Mouse (Mus musculus): Measurements from ENCODE around the gene Bola3. TPM values are rescaled to one million over a fixed set of nuclear protein-coding genes. Genes with fewer than 3 reads are reported as not detected.
"Not testable (repeated sequence)": the region's sequence is repeated elsewhere in the genome, so short reads cannot be mapped to it uniquely, and the experiment has no call there.

Gene Bola3
- polyA plus RNA-seq, 1 experiment: 111 TPM

- H3ac ChIP-seq (ENCODE audit: control insufficient read depth, insufficient read length, low read depth): peak overlapping the region; percentile 11
- peaks cover 27% of the 10 kb centered on the region for H3K36me3 ChIP-seq (ENCODE audit: control insufficient read depth, insufficient read depth)
- H3K79me3 ChIP-seq (ENCODE audit: low read depth): peaks cover 44% of the 10 kb centered on the region
- H3K79me2 ChIP-seq (ENCODE audit: control insufficient read depth, insufficient read depth): peaks cover 52% of the 10 kb centered on the region
- H3K4me3 ChIP-seq (ENCODE audit: insufficient read depth, poor library complexity, severe bottlenecking): peak overlapping the region; percentile 69
- no peaks in the 10 kb centered on the region for H3K27me3 ChIP-seq (ENCODE audit: control insufficient read depth, insufficient read depth, insufficient read length)
- TF ChIP-seq FOSL1 (IDR thresholded peaks at IDR 0.05; ENCODE audit: insufficient read depth, low read length, poor library complexity, severe bottlenecking) (no peak), CEBPB (IDR thresholded peaks at IDR 0.05; ENCODE audit: low read depth) (no peak), MYOD1 (IDR thresholded peaks at IDR 0.05; ENCODE audit: control insufficient read depth, insufficient read length, low read depth) (no peak), USF1 (IDR thresholded peaks at IDR 0.05; ENCODE audit: low read depth) (no peak), CTCF (IDR thresholded peaks at IDR 0.05; ENCODE audit: control insufficient read depth, insufficient read depth, insufficient read length) (no peak), MAX (IDR thresholded peaks at IDR 0.05) (no peak), MYOG (IDR thresholded peaks at IDR 0.05; ENCODE audit: control insufficient read depth, extremely low read depth, insufficient read length) (no peak)
These were observed 22.2 kb upstream of the Bola3 start for GRCm38 (mm10) chr6:83326761-83327160.

- Histone ChIP-seq H3K27me3 (ENCODE audit: control insufficient read depth, insufficient read depth, insufficient read length) (no peaks in the 10 kb centered on the region), H3K36me3 (ENCODE audit: control insufficient read depth, insufficient read depth) (peaks cover 33% of the 10 kb centered on the region), H3K79me3 (ENCODE audit: low read depth) (peaks cover 44% of the 10 kb centered on the region), H3ac (ENCODE audit: control insufficient read depth, insufficient read length, low read depth) (no peak overlapping the region), H3K79me2 (ENCODE audit: control insufficient read depth, insufficient read depth) (peaks cover 58% of the 10 kb centered on the region), H3K4me3 (ENCODE audit: insufficient read depth, poor library complexity, severe bottlenecking) (no peak overlapping the region)
- no peak for TF ChIP-seq CEBPB (IDR thresholded peaks at IDR 0.05; ENCODE audit: low read depth)
- no peak for TF ChIP-seq MYOD1 (IDR thresholded peaks at IDR 0.05; ENCODE audit: control insufficient read depth, insufficient read length, low read depth)
- no peak for TF ChIP-seq FOSL1 (IDR thresholded peaks at IDR 0.05; ENCODE audit: insufficient read depth, low read length, poor library complexity, severe bottlenecking)
- TF ChIP-seq CTCF (IDR thresholded peaks at IDR 0.05; ENCODE audit: control insufficient read depth, insufficient read depth, insufficient read length): no peak
- TF ChIP-seq MYOG (IDR thresholded peaks at IDR 0.05; ENCODE audit: control insufficient read depth, extremely low read depth, insufficient read length): no peak
- TF ChIP-seq MAX (IDR thresholded peaks at IDR 0.05): no peak
- TF ChIP-seq USF1 (IDR thresholded peaks at IDR 0.05; ENCODE audit: low read depth): no peak
These were observed 21.3 kb upstream of the Bola3 start for GRCm38 (mm10) chr6:83327591-83328190.

DNA sequence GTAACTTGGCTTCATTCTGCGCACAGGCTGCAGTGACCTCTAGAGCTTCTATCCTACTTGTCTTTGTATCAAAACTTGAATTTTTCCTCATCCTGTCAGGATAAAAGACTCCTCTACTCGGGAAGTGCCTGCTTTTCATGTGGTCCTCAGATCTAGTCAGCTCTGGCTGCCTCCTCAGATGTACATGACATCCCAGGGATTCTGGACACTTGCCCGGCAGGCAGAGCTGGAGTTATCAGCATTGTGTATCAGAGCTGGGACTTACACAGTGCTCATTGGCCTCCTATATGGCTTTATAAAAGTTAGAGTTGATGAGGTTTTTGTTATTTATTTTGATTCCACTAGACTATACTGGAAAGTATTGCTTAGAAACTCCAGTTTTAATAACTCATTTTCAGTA is 7.6 kb upstream of the Bola3 start:
- no peak overlapping the region for H3K4me3 ChIP-seq (ENCODE audit: insufficient read depth, poor library complexity, severe bottlenecking)
- no peaks in the 10 kb centered on the region for H3K79me3 ChIP-seq (ENCODE audit: low read depth)
- peaks cover 69% of the 10 kb centered on the region for H3K36me3 ChIP-seq (ENCODE audit: control insufficient read depth, insufficient read depth)
- TF ChIP-seq MYOD1 (IDR thresholded peaks at IDR 0.05; ENCODE audit: control insufficient read depth, insufficient read length, low read depth): no peak
- TF ChIP-seq USF1 (IDR thresholded peaks at IDR 0.05; ENCODE audit: low read depth): no peak
- no peak for TF ChIP-seq MAX (IDR thresholded peaks at IDR 0.05)
- TF ChIP-seq MYOG (IDR thresholded peaks at IDR 0.05; ENCODE audit: control insufficient read depth, extremely low read depth, insufficient read length): no peak
- no peak for TF ChIP-seq FOSL1 (IDR thresholded peaks at IDR 0.05; ENCODE audit: insufficient read depth, low read length, poor library complexity, severe bottlenecking)
- no peak for TF ChIP-seq CEBPB (IDR thresholded peaks at IDR 0.05; ENCODE audit: low read depth)
- TF ChIP-seq CTCF (IDR thresholded peaks at IDR 0.05; ENCODE audit: control insufficient read depth, insufficient read depth, insufficient read length): no peak
- H3K27me3 ChIP-seq (ENCODE audit: control insufficient read depth, insufficient read depth, insufficient read length): no peaks in the 10 kb centered on the region
- peaks cover 15% of the 10 kb centered on the region for H3K79me2 ChIP-seq (ENCODE audit: control insufficient read depth, insufficient read depth)
- H3ac ChIP-seq (ENCODE audit: control insufficient read depth, insufficient read length, low read depth): no peak overlapping the region

- no peaks in the 10 kb centered on the region for H3K27me3 ChIP-seq (ENCODE audit: control insufficient read depth, insufficient read depth, insufficient read length)
- peaks cover 58% of the 10 kb centered on the region for H3K36me3 ChIP-seq (ENCODE audit: control insufficient read depth, insufficient read depth)
- no peak overlapping the region for H3K4me3 ChIP-seq (ENCODE audit: insufficient read depth, poor library complexity, severe bottlenecking)
- no peak overlapping the region for H3ac ChIP-seq (ENCODE audit: control insufficient read depth, insufficient read length, low read depth)
- peaks cover 15% of the 10 kb centered on the region for H3K79me2 ChIP-seq (ENCODE audit: control insufficient read depth, insufficient read depth)
- no peak for TF ChIP-seq MYOD1 (IDR thresholded peaks at IDR 0.05; ENCODE audit: control insufficient read depth, insufficient read length, low read depth)
- TF ChIP-seq MYOG (IDR thresholded peaks at IDR 0.05; ENCODE audit: control insufficient read depth, extremely low read depth, insufficient read length): no peak
- no peak for TF ChIP-seq CTCF (IDR thresholded peaks at IDR 0.05; ENCODE audit: control insufficient read depth, insufficient read depth, insufficient read length)
- TF ChIP-seq FOSL1 (IDR thresholded peaks at IDR 0.05; ENCODE audit: insufficient read depth, low read length, poor library complexity, severe bottlenecking): no peak
- TF ChIP-seq CEBPB (IDR thresholded peaks at IDR 0.05; ENCODE audit: low read depth): no peak
- TF ChIP-seq MAX (IDR thresholded peaks at IDR 0.05): no peak
- no peak for TF ChIP-seq USF1 (IDR thresholded peaks at IDR 0.05; ENCODE audit: low read depth)
- no peaks in the 10 kb centered on the region for H3K79me3 ChIP-seq (ENCODE audit: low read depth)
These were observed 6.0 kb upstream of the Bola3 start for GRCm38 (mm10) chr6:83342957-83343356.

- not testable (repeated sequence) for H3K4me3 ChIP-seq (ENCODE audit: insufficient read depth, poor library complexity, severe bottlenecking); H3K27me3 ChIP-seq (ENCODE audit: control insufficient read depth, insufficient read depth, insufficient read length); H3ac ChIP-seq (ENCODE audit: control insufficient read depth, insufficient read length, low read depth); H3K79me3 ChIP-seq (ENCODE audit: low read depth)
- Histone ChIP-seq H3K79me2 (ENCODE audit: control insufficient read depth, insufficient read depth) (peaks cover 23% of the 10 kb centered on the region), H3K36me3 (ENCODE audit: control insufficient read depth, insufficient read depth) (peaks cover 37% of the 10 kb centered on the region)
These were observed 3.7 kb upstream of the Bola3 start for GRCm38 (mm10) chr6:83345285-83345684.

GRCm38 (mm10) chr6:83347916-83348315 is 1.0 kb upstream of the Bola3 start:
- Histone ChIP-seq H3K27me3 (ENCODE audit: control insufficient read depth, insufficient read depth, insufficient read length) (no peaks in the 10 kb centered on the region), H3K79me2 (ENCODE audit: control insufficient read depth, insufficient read depth) (peaks cover 22% of the 10 kb centered on the region), H3ac (ENCODE audit: control insufficient read depth, insufficient read length, low read depth) (no peak overlapping the region), H3K4me3 (ENCODE audit: insufficient read depth, poor library complexity, severe bottlenecking) (no peak overlapping the region), H3K36me3 (ENCODE audit: control insufficient read depth, insufficient read depth) (peaks cover 12% of the 10 kb centered on the region), H3K79me3 (ENCODE audit: low read depth) (peaks cover 2% of the 10 kb centered on the region)
- no peak for TF ChIP-seq MAX (IDR thresholded peaks at IDR 0.05)
- TF ChIP-seq MYOD1 (IDR thresholded peaks at IDR 0.05; ENCODE audit: control insufficient read depth, insufficient read length, low read depth): no peak
- no peak for TF ChIP-seq FOSL1 (IDR thresholded peaks at IDR 0.05; ENCODE audit: insufficient read depth, low read length, poor library complexity, severe bottlenecking)
- no peak for TF ChIP-seq MYOG (IDR thresholded peaks at IDR 0.05; ENCODE audit: control insufficient read depth, extremely low read depth, insufficient read length)
- no peak for TF ChIP-seq USF1 (IDR thresholded peaks at IDR 0.05; ENCODE audit: low read depth)
- TF ChIP-seq CTCF (IDR thresholded peaks at IDR 0.05; ENCODE audit: control insufficient read depth, insufficient read depth, insufficient read length): no peak
- TF ChIP-seq CEBPB (IDR thresholded peaks at IDR 0.05; ENCODE audit: low read depth): no peak
